In the genomic region with DNA sequence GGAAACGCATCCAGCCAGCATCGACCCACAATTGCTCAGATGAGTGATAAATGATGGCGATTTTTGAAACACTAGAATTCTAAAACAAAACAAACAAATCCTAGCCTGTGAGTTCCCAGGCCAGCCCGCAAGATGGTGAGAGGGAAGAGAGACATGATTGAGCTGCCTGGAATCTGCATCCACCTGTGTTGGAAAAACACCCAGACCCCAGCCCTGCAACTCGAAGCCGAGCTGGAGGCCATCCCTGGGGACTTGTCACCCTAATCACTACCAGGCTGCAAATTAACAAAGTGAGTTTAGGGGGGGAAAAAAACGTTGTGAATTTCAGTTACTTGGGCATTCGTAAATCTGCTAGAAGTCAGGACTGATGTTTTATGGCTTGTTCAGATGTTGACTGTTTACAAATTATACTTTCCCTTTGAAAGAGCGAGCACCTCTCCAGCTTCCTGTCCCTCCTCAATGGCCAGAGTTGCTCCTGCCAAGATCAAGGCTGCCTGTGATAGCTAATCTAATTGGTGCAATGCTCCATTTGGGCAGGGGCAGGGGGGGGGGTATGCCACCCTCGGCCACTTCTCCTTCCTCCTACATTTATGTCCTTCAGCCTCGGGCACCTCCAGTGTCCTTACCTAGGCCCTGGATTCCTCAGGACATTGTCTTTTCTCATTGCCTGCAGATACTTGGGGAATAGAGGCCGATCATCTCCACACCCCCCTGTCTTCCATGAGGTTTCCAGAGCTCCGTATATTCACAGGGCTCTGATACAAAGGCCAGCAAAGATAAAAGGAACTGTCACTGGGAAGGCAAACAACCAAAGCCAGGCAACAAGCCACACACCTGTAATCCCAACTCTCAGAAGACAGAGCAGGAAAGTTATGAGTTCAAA, we compare ENCODE assay signal across 15 mouse cellular contexts.
A peak's percentile ranks its signal among the peaks of the same experiment; 100 is the strongest.
DNase-seq lines count a peak whose midpoint lies in the region; ATAC-seq and TF ChIP-seq lines count a peak whose summit lies in the region.
"Had no signal": no experiment of that assay in that cellular context is flagged by ENCODE, and none has a peak within 500 bp of the region (broad histone marks: within the 10 kb centered on the region; RNA-seq: fewer than 3 reads in every experiment).

No protein-coding gene starts in this region.

- no peak for TF ChIP-seq CTCF in intestine, postnatal 0 days (IDR thresholded peaks at IDR 0.05; ENCODE audit: low read depth)

- H3K9me3 ChIP-seq in kidney, embryonic 15.5 days (replicated peaks), result no peaks in the 10 kb centered on the region
- H3K9me3 ChIP-seq in embryonic facial prominence, embryonic 12.5 days, result no peaks in the 10 kb centered on the region
- H3K9me3 ChIP-seq in forebrain, embryonic 13.5 days (replicated peaks), result no peaks in the 10 kb centered on the region
- H3K9me3 ChIP-seq in intestine, postnatal 0 days (ENCODE audit: control insufficient read depth), result no peaks in the 10 kb centered on the region
- H3K9me3 ChIP-seq: heart, embryonic 15.5 days; liver, embryonic 13.5 days; stomach, embryonic 15.5 days had no signal

- H3K27me3 ChIP-seq in kidney, embryonic 15.5 days, result peaks cover 33% of the 10 kb centered on the region
- H3K27me3 ChIP-seq in embryonic facial prominence, embryonic 12.5 days, result peaks cover 47% of the 10 kb centered on the region
- H3K27me3 ChIP-seq in forebrain, embryonic 13.5 days, result peaks cover 54% of the 10 kb centered on the region
- H3K27me3 ChIP-seq in intestine, postnatal 0 days (replicated peaks; ENCODE audit: control insufficient read depth, insufficient read depth, low read length), result peaks cover 26% of the 10 kb centered on the region

- 11% methylated on average over 13 of the region's 13 CpGs for WGBS in kidney, embryonic 15.5 days
- WGBS in embryonic facial prominence, embryonic 12.5 days, result 18% methylated on average over 13 of the region's 13 CpGs
- WGBS in forebrain, embryonic 13.5 days, result 24% methylated on average over 13 of the region's 13 CpGs
- WGBS in intestine, postnatal 0 days, result 24% methylated on average over 13 of the region's 13 CpGs

- no peaks in the 10 kb centered on the region for H3K36me3 ChIP-seq in kidney, embryonic 15.5 days
- no peaks in the 10 kb centered on the region for H3K36me3 ChIP-seq in embryonic facial prominence, embryonic 12.5 days
- no peaks in the 10 kb centered on the region for H3K36me3 ChIP-seq in forebrain, embryonic 13.5 days (ENCODE audit: poor library complexity, severe bottlenecking)
- H3K36me3 ChIP-seq in intestine, postnatal 0 days (ENCODE audit: control insufficient read depth, insufficient read depth), result no peaks in the 10 kb centered on the region
- H3K36me3 ChIP-seq: heart, embryonic 15.5 days; liver, embryonic 13.5 days; stomach, embryonic 15.5 days had no signal

- DNase-seq in kidney, postnatal 10 days, result no peak
- no peak for DNase-seq in cerebellum, adult 9-10 months
- DNase-seq: cerebellum, adult 11 months; kidney, adult 8-10 months; liver, embryonic 13.5 days; thymus, postnatal 36 days had no signal

- H3K4me1 ChIP-seq in kidney, embryonic 15.5 days, result peaks cover 34% of the 10 kb centered on the region
- H3K4me1 ChIP-seq in embryonic facial prominence, embryonic 12.5 days, result peaks cover 5% of the 10 kb centered on the region; the same call in 1 of the 2 replicates
- H3K4me1 ChIP-seq in forebrain, embryonic 13.5 days, result peaks cover 41% of the 10 kb centered on the region
- H3K4me1 ChIP-seq in intestine, postnatal 0 days (replicated peaks; ENCODE audit: control insufficient read depth, insufficient read depth, low read length), result no peaks in the 10 kb centered on the region
- H3K4me1 ChIP-seq: heart, embryonic 15.5 days; liver, embryonic 13.5 days; stomach, embryonic 15.5 days had no signal

- no peak overlapping the region for H3K4me3 ChIP-seq in kidney, embryonic 15.5 days (replicated peaks)
- no peak overlapping the region for H3K4me3 ChIP-seq in embryonic facial prominence, embryonic 12.5 days
- peak overlapping the region; percentile 1; the same call in 1 of the 2 replicates for H3K4me3 ChIP-seq in forebrain, embryonic 13.5 days
- H3K4me3 ChIP-seq in intestine, postnatal 0 days (ENCODE audit: low read depth, low read length), result no peak overlapping the region
- H3K4me3 ChIP-seq: heart, embryonic 15.5 days; liver, embryonic 13.5 days; stomach, embryonic 15.5 days had no signal

- H3K27ac ChIP-seq in kidney, embryonic 15.5 days, result no peak overlapping the region
- H3K27ac ChIP-seq in embryonic facial prominence, embryonic 12.5 days, result no peak overlapping the region
- H3K27ac ChIP-seq in forebrain, embryonic 13.5 days, result peak overlapping the region; percentile 15; the same call in 1 of the 2 replicates
- H3K27ac ChIP-seq in intestine, postnatal 0 days (ENCODE audit: low read depth, low read length), result no peak overlapping the region
- H3K27ac ChIP-seq: heart, embryonic 15.5 days; hindbrain, embryonic 14.5 days; liver, embryonic 13.5 days; stomach, embryonic 15.5 days had no signal

- ATAC-seq in kidney, embryonic 15.5 days (replicated peaks; ENCODE audit: low FRiP score), result no peak
- ATAC-seq in embryonic facial prominence, embryonic 12.5 days (ENCODE audit: insufficient number of reproducible peaks, insufficient read depth, low FRiP score, low TSS enrichment), result no peak
- ATAC-seq in forebrain, embryonic 13.5 days, result no peak
- peak; percentile 31; the same call in 1 of the 2 replicates for ATAC-seq in megakaryocyte progenitor cell, adult 5-6 weeks (replicated peaks; ENCODE audit: poor library complexity)
- no peak for ATAC-seq in intestine, postnatal 0 days
- ATAC-seq: lung, postnatal 0 days had no signal

- H3K4me2 ChIP-seq in kidney, embryonic 15.5 days, result peak overlapping the region; percentile 39
- peak overlapping the region; percentile 1 for H3K4me2 ChIP-seq in embryonic facial prominence, embryonic 12.5 days (replicated peaks)
- peak overlapping the region; percentile 41 for H3K4me2 ChIP-seq in forebrain, embryonic 13.5 days
- H3K4me2 ChIP-seq in intestine, postnatal 0 days (replicated peaks; ENCODE audit: low read depth), result no peak overlapping the region
- H3K4me2 ChIP-seq: heart, embryonic 15.5 days; hindbrain, embryonic 14.5 days; liver, embryonic 13.5 days; stomach, embryonic 15.5 days had no signal

- no peak overlapping the region for H3K9ac ChIP-seq in kidney, embryonic 15.5 days
- H3K9ac ChIP-seq in embryonic facial prominence, embryonic 12.5 days, result no peak overlapping the region
- H3K9ac ChIP-seq in forebrain, embryonic 13.5 days, result no peak overlapping the region
- H3K9ac ChIP-seq in intestine, postnatal 0 days (ENCODE audit: low read depth, low read length), result no peak overlapping the region
- H3K9ac ChIP-seq: heart, embryonic 15.5 days; hindbrain, embryonic 14.5 days; liver, embryonic 13.5 days; stomach, embryonic 15.5 days had no signal
